Mouse (Mus musculus) right cerebral cortex, postnatal 36 days (tissue): ENCODE results near the gene Fam166a.

Experiments used
- DNase-seq, 2 experiments: peaks; one replicate each; pipeline ENCODE4 v3.0.0; 2022; ENCODE audit warnings: low spot score in 2 of 2, mixed read lengths in 1 of 2

Gene Fam166a

GRCm38 (mm10) chr2:25218445-25218844 is at the start of gene Fam166a:
TSS of gene Fam166a (plus strand) at chr2:25218745.
- DNase-seq, result no peak

GRCm38 (mm10) chr2:25169778-25170177 is 48.8 kb upstream of the Fam166a start:
- no peak for DNase-seq

GRCm38 (mm10) chr2:25170326-25171100 is 48.0 kb upstream of the Fam166a start:
- no peak for DNase-seq

- DNase-seq, result no peak
Measured at GRCm38 (mm10) chr2:25171101-25171768, 47.3 kb upstream of the Fam166a start.

GRCm38 (mm10) chr2:25171769-25172153 is 46.8 kb upstream of the Fam166a start:
- no peak for DNase-seq

GRCm38 (mm10) chr2:25172629-25173028 is 45.9 kb upstream of the Fam166a start:
- no peak for DNase-seq

- DNase-seq, result no peak
Measured at GRCm38 (mm10) chr2:25173821-25174220, 44.7 kb upstream of the Fam166a start.

GRCm38 (mm10) chr2:25174866-25175689 is 43.5 kb upstream of the Fam166a start:
- DNase-seq, result no peak

GRCm38 (mm10) chr2:25175690-25176078 is 42.9 kb upstream of the Fam166a start:
- no peak for DNase-seq

- no peak for DNase-seq
Measured at GRCm38 (mm10) chr2:25176573-25176972, 42.0 kb upstream of the Fam166a start.

- no peak for DNase-seq
Measured at GRCm38 (mm10) chr2:25177076-25177475, 41.5 kb upstream of the Fam166a start.

- DNase-seq, result peak in 1 of 2 experiments; percentile 39
Measured at GRCm38 (mm10) chr2:25177685-25178084, 40.9 kb upstream of the Fam166a start.

GRCm38 (mm10) chr2:25178285-25178972 is 40.1 kb upstream of the Fam166a start:
- DNase-seq, result peak in 1 of 2 experiments; percentile 54

GRCm38 (mm10) chr2:25179566-25180217 is 38.9 kb upstream of the Fam166a start:
- no peak for DNase-seq

GRCm38 (mm10) chr2:25180478-25180903 is 38.1 kb upstream of the Fam166a start, which contains the start of gene Nrarp:
TSS of gene Nrarp (plus strand) at chr2:25180758.
- DNase-seq, result peak; percentile 91 to 93

GRCm38 (mm10) chr2:25180973-25181890 is 37.3 kb upstream of the Fam166a start:
- no peak for DNase-seq

GRCm38 (mm10) chr2:25181891-25182397 is 36.6 kb upstream of the Fam166a start:
- DNase-seq, result no peak

- no peak for DNase-seq
Measured at GRCm38 (mm10) chr2:25182664-25183063, 35.9 kb upstream of the Fam166a start.

GRCm38 (mm10) chr2:25183336-25183735 is 35.2 kb upstream of the Fam166a start:
- DNase-seq, result no peak

- DNase-seq, result no peak
Measured at GRCm38 (mm10) chr2:25184496-25184895, 34.0 kb upstream of the Fam166a start.
